Mouse (Mus musculus): ENCODE data around the gene Ptn. TPM values are rescaled to one million over a fixed set of nuclear protein-coding genes. Genes with fewer than 3 reads are reported as not detected.

Gene Ptn
- polyA plus RNA-seq, 1 experiment from 2014 or later: 293 TPM

DNA sequence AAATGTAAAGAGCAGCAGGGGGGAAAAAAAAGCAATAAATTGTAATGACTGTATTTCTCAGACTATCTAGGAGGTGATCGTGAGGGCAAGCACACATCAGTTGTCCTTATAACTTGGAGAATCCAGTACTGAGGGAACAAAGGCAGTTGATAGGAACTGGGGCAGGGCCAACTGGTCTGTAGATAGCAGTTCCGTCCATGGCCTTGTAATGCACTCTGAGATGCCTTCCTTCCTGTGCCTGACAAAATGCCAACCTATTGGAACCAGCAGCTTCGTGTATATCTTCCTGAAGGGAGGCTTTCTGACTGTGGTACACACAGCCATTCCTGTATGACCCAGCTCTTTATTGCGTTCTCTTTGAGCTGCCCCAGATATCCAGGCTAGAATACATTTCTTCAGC lies 27.5 kb downstream of the Ptn start:
- 74% methylated on average over 4 of the region's 4 CpGs for WGBS
- no peaks in the 10 kb centered on the region for H3K9me3 ChIP-seq (ENCODE audit: control insufficient read depth, low read length)
- 0 out of 2 replicates have a peak, but pooled peaks cover 3% of the 10 kb centered on the region for H3K36me3 ChIP-seq (ENCODE audit: control insufficient read depth, insufficient read depth, low read length)
- peaks cover 18% of the 10 kb centered on the region for H3K4me1 ChIP-seq (ENCODE audit: control insufficient read depth, insufficient read depth, low read length)
- H3K4me3 ChIP-seq (ENCODE audit: low read length): no peak overlapping the region
- no peak overlapping the region for H3K9ac ChIP-seq (ENCODE audit: low read depth, low read length)
- ATAC-seq (ENCODE audit: low FRiP score, low TSS enrichment): no peak
- H3K27me3 ChIP-seq (ENCODE audit: control insufficient read depth, insufficient read depth, low read length): no peaks in the 10 kb centered on the region
- H3K4me2 ChIP-seq (replicated peaks; ENCODE audit: low read depth, low read length): no peak overlapping the region
- no peak overlapping the region for H3K27ac ChIP-seq (ENCODE audit: low read depth, low read length)

DNA sequence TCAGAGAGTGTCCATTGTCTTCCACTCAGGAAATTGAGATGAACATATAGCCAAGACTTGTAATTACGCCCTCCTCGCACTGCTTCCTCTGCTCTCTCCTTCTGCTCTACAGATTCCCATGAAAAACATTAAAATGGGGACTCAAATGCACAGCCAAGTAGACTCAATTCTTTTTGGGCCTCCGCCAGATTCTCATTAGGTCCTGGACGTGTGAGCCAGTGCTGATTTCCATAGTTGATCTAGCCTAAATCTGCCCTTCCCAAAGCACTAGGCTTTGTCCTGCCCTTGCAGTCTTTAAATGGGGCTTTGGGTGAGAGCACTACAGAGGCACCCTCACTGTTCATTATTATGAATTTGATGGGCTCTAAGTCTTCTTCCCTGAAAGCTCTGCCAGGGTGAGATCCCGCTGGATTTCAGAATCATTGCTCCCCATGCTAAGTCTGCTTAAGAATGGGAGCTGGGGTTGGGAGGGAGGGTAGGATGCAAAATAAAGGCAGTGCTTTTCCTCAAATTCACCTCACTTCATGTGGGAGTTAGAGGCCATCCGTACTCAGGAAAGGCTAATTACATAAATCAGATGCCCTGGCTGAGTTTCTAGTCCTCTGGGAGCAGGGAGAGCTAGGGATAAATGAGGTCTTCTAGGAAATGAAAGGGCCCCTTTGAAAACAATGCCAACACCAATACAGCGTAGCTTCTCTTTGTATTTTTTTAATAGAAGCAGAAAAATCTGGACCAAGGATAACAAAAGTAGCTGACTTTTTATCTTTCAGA lies 32.3 kb downstream of the Ptn start:
- Histone ChIP-seq H3K27ac (ENCODE audit: low read depth, low read length) (peak overlapping the region; percentile 27; the same call in 1 of the 2 replicates), H3K36me3 (ENCODE audit: control insufficient read depth, insufficient read depth, low read length) (no peaks in the 10 kb centered on the region)
- peak; percentile 60; the same call in 1 of the 2 replicates for ATAC-seq (ENCODE audit: low FRiP score, low TSS enrichment)

DNA sequence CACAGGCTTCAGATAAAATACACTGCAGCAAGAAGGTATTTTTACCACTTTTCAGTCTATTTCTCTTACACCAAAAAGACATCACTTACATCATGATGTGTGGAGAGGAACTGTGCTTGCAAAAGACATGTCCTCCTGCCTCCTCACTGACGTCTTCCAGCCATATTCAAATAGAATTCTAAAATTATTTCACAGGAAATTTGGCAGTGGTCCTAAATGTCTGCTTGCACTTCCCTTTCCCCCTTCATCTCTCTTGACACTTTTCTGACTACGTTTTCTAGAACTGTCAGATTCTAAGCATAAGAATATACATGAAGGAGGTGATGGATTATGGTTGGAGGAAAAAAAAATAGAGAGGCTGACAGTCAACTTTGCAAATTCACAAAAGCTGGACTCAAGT lies 33.0 kb downstream of the Ptn start:
- no peak for ATAC-seq (ENCODE audit: low FRiP score, low TSS enrichment)
- Histone ChIP-seq H3K36me3 (ENCODE audit: control insufficient read depth, insufficient read depth, low read length) (peaks cover 3% of the 10 kb centered on the region; the same call in 1 of the 2 replicates), H3K4me2 (replicated peaks; ENCODE audit: low read depth, low read length) (no peak overlapping the region), H3K9me3 (ENCODE audit: control insufficient read depth, low read length) (no peaks in the 10 kb centered on the region), H3K9ac (ENCODE audit: low read depth, low read length) (no peak overlapping the region), H3K4me1 (ENCODE audit: control insufficient read depth, insufficient read depth, low read length) (peaks cover 16% of the 10 kb centered on the region; the same call in 1 of the 2 replicates), H3K27ac (ENCODE audit: low read depth, low read length) (no peak overlapping the region; the same call in 1 of the 2 replicates), H3K4me3 (ENCODE audit: low read length) (no peak overlapping the region), H3K27me3 (ENCODE audit: control insufficient read depth, insufficient read depth, low read length) (no peaks in the 10 kb centered on the region)
- WGBS: 59% methylated on average over 2 of the region's 2 CpGs

More for the DNA sequence above, 32.3 kb downstream of the Ptn start:
- Histone ChIP-seq H3K4me1 (ENCODE audit: control insufficient read depth, insufficient read depth, low read length) (peaks cover 16% of the 10 kb centered on the region; the same call in 1 of the 2 replicates), H3K9me3 (ENCODE audit: control insufficient read depth, low read length) (no peaks in the 10 kb centered on the region), H3K9ac (ENCODE audit: low read depth, low read length) (no peak overlapping the region), H3K4me3 (ENCODE audit: low read length) (no peak overlapping the region), H3K4me2 (replicated peaks; ENCODE audit: low read depth, low read length) (no peak overlapping the region), H3K27me3 (ENCODE audit: control insufficient read depth, insufficient read depth, low read length) (no peaks in the 10 kb centered on the region)
- WGBS: 47% methylated on average over 7 of the region's 7 CpGs

DNA sequence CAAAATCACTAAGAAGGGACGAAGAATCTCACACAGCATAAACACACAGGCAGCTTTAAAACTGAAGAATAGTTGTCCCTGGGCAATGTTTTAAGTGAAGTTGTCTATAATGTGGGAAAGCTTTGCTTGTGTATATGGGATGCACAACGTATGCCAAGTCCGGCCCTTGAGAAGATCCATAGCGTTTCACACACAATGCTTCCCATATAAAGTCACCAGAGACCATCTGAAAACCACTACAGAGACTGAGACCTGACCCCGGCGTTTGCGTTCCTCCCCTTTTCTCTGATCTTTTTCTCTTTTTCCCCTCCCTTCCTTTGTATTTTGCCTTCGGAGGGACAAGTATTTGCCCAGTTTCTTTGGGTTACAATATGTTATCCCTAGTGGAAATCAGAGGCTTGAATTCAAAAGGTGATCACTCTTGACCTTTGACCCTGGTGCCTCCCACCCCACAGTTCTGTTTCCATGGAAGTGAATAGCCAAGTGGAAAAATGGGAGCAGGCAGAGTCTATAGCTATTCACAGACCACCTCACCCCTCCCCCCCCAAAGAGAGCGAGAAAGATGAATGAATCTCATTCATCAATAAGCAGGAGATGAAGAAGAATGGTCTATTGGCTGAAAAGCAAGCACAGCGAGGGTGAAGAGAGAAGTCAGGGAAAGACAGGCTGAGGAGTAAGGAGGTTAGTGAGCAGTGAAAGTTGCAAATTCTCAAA lies 34.2 kb downstream of the Ptn start:
- H3K36me3 ChIP-seq (ENCODE audit: control insufficient read depth, insufficient read depth, low read length): peaks cover 8% of the 10 kb centered on the region; the same call in 1 of the 2 replicates
- H3K27me3 ChIP-seq (ENCODE audit: control insufficient read depth, insufficient read depth, low read length): no peaks in the 10 kb centered on the region
- no peak overlapping the region for H3K27ac ChIP-seq (ENCODE audit: low read depth, low read length)
- no peak for ATAC-seq (ENCODE audit: low FRiP score, low TSS enrichment)
- WGBS: 64% methylated on average over 10 of the region's 10 CpGs
- H3K4me2 ChIP-seq (replicated peaks; ENCODE audit: low read depth, low read length): no peak overlapping the region
- H3K4me3 ChIP-seq (ENCODE audit: low read length): no peak overlapping the region
- no peaks in the 10 kb centered on the region for H3K9me3 ChIP-seq (ENCODE audit: control insufficient read depth, low read length)
- H3K4me1 ChIP-seq (ENCODE audit: control insufficient read depth, insufficient read depth, low read length): peaks cover 16% of the 10 kb centered on the region; the same call in 1 of the 2 replicates
- H3K9ac ChIP-seq (ENCODE audit: low read depth, low read length): no peak overlapping the region

DNA sequence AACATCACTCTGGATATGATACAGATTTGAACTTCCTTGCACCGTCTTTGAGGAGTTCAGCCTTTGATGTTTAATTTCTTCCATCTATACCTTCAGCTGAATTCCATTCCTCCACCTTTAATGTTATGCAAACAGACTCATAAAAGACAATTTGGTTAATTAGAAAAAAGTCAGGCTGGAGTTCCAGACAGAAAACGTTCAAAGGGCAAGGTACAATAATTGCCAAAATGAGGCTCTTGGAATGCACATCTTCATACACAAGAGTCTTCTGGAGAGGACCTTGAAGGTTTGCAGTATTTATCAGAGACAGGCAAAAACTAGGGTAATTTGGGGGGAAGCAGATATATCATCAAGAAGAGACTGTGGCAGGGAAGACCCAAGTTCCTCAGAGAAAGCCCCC lies 37.5 kb downstream of the Ptn start:
- H3K4me3 ChIP-seq (ENCODE audit: low read length): no peak overlapping the region
- H3K27ac ChIP-seq (ENCODE audit: low read depth, low read length): no peak overlapping the region
- peaks cover 11% of the 10 kb centered on the region; the same call in 1 of the 2 replicates for H3K4me1 ChIP-seq (ENCODE audit: control insufficient read depth, insufficient read depth, low read length)
- no peak overlapping the region for H3K9ac ChIP-seq (ENCODE audit: low read depth, low read length)
- peaks cover 11% of the 10 kb centered on the region; the same call in 1 of the 2 replicates for H3K36me3 ChIP-seq (ENCODE audit: control insufficient read depth, insufficient read depth, low read length)
- ATAC-seq (ENCODE audit: low FRiP score, low TSS enrichment): no peak
- H3K4me2 ChIP-seq (replicated peaks; ENCODE audit: low read depth, low read length): no peak overlapping the region
- H3K27me3 ChIP-seq (ENCODE audit: control insufficient read depth, insufficient read depth, low read length): no peaks in the 10 kb centered on the region
- no peaks in the 10 kb centered on the region for H3K9me3 ChIP-seq (ENCODE audit: control insufficient read depth, low read length)
- 70% methylated on average over 2 of the region's 2 CpGs for WGBS

DNA sequence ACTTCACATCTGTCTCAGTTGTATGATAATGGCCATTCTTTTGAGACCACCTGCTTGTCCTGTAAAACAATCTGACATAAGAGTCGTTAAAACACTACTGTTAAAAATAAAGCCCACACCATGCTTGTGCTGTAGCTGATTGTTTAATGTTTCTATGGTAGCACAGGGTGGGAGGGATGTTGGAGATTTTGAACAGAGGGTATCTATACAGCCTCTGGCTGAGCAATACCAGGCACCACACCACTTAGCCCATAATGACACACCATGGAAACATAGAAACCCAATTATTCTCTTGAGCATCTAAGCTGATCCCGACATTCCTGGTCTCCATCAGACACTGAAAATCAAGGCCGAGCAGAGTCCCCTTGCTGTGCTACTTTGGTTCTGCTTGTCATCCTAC lies 41.0 kb downstream of the Ptn start:
- H3K9ac ChIP-seq (ENCODE audit: low read depth, low read length): no peak overlapping the region
- WGBS: 89% methylated on average over 3 of the region's 3 CpGs
- peaks cover 17% of the 10 kb centered on the region; the same call in 1 of the 2 replicates for H3K36me3 ChIP-seq (ENCODE audit: control insufficient read depth, insufficient read depth, low read length)
- H3K4me3 ChIP-seq (ENCODE audit: low read length): no peak overlapping the region
- no peak overlapping the region for H3K27ac ChIP-seq (ENCODE audit: low read depth, low read length)
- H3K9me3 ChIP-seq (ENCODE audit: control insufficient read depth, low read length): no peaks in the 10 kb centered on the region
- H3K4me1 ChIP-seq (ENCODE audit: control insufficient read depth, insufficient read depth, low read length): no peaks in the 10 kb centered on the region
- ATAC-seq (ENCODE audit: low FRiP score, low TSS enrichment): no peak
- H3K4me2 ChIP-seq (replicated peaks; ENCODE audit: low read depth, low read length): no peak overlapping the region
- H3K27me3 ChIP-seq (ENCODE audit: control insufficient read depth, insufficient read depth, low read length): no peaks in the 10 kb centered on the region

DNA sequence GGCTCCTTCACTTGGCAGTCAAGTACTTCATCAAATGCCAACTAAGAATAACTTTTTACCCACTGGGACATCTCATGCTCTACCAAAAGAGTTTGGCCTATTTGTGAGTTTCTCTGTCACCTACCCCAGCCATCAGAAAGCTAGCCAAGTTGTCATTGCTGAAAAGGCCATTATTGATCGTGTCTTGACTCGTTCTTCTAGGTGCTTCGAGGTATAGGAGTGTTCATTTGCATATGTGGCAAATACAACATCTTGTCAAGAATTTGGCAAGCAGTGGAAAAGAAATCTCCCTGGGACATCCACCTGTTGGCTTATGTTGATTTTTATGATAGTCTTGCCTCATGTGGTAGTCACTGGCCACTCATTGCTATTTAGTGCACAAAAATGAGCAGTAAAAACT lies 43.1 kb downstream of the Ptn start:
- Histone ChIP-seq H3K4me3 (ENCODE audit: low read length) (no peak overlapping the region), H3K4me1 (ENCODE audit: control insufficient read depth, insufficient read depth, low read length) (no peaks in the 10 kb centered on the region), H3K4me2 (replicated peaks; ENCODE audit: low read depth, low read length) (no peak overlapping the region), H3K27me3 (ENCODE audit: control insufficient read depth, insufficient read depth, low read length) (no peaks in the 10 kb centered on the region), H3K27ac (ENCODE audit: low read depth, low read length) (no peak overlapping the region), H3K9me3 (ENCODE audit: control insufficient read depth, low read length) (no peaks in the 10 kb centered on the region), H3K9ac (ENCODE audit: low read depth, low read length) (no peak overlapping the region), H3K36me3 (ENCODE audit: control insufficient read depth, insufficient read depth, low read length) (peaks cover 12% of the 10 kb centered on the region; the same call in 1 of the 2 replicates)
- ATAC-seq (ENCODE audit: low FRiP score, low TSS enrichment): no peak
- 95% methylated on average over 3 of the region's 3 CpGs for WGBS

DNA sequence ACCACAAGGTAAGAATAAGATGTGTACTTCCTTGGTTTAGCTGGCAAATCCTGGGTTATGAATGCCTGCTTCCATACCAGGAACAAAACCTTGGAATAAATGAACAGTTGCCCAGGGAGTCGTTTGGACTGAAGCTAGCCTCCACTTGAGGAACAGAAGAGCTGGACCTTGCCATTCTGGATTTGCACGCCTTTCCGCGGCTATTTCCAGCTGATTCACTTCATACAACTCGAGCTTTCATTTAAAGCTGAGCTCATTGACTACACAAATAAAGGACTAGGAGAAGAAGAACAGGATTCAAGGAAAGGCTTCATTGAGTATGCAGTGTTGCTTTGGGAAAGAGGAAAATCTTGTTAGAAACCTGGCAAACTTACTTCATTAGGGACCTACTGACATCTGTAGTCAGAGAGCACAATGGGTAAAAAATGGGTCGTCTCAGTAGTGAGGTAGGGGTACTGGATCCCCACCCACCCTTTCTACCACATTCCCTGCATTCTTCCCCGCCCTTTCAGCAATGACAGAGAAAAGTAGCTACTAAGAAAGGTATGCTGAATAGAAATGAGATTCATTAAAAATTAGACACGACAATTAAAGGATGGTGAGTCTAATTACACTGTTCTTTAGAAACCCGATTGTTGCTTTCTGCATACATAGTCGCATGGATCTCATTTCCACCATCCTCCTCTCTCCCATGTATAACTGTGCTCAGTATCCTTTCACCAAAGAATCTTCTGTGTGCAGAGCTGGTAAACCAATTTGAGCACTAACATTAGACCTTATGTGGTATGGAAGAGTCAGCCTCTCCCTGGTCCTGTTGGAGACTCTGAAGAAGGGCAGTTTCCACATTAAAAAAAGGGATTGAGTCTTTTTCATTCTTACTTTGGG lies 54.8 kb downstream of the Ptn start:
- Histone ChIP-seq H3K4me2 (replicated peaks; ENCODE audit: low read depth, low read length) (no peak overlapping the region), H3K9ac (ENCODE audit: low read depth, low read length) (no peak overlapping the region), H3K9me3 (ENCODE audit: control insufficient read depth, low read length) (no peaks in the 10 kb centered on the region), H3K4me3 (ENCODE audit: low read length) (no peak overlapping the region), H3K27me3 (ENCODE audit: control insufficient read depth, insufficient read depth, low read length) (no peaks in the 10 kb centered on the region), H3K27ac (ENCODE audit: low read depth, low read length) (no peak overlapping the region), H3K4me1 (ENCODE audit: control insufficient read depth, insufficient read depth, low read length) (no peaks in the 10 kb centered on the region), H3K36me3 (ENCODE audit: control insufficient read depth, insufficient read depth, low read length) (peaks cover 2% of the 10 kb centered on the region)
- ATAC-seq (ENCODE audit: low FRiP score, low TSS enrichment): no peak
- 86% methylated on average over 10 of the region's 10 CpGs for WGBS

Data from kidney, embryonic 14.5 days (tissue).